Mouse (Mus musculus): Measurements from ENCODE around the gene Cgref1. TPM values are rescaled to one million over a fixed set of nuclear protein-coding genes. Genes with fewer than 3 reads are reported as not detected.
A peak's percentile ranks its signal among the peaks of the same experiment; 100 is the strongest.

The Cgref1 gene
- 0.56 and 0.86 TPM in 2 replicates for total RNA-seq (2021)
- long read RNA-seq, experiment 1, partial matches to known transcripts = 0 of 1 reads
- long read RNA-seq, experiment 1, other reads (novel, unspliced or antisense) = 0 of 1 reads
- long read RNA-seq, experiment 2, partial matches to known transcripts = 0 of 3 reads
- long read RNA-seq, experiment 2, other reads (novel, unspliced or antisense) = 2 of 3 reads

DNA sequence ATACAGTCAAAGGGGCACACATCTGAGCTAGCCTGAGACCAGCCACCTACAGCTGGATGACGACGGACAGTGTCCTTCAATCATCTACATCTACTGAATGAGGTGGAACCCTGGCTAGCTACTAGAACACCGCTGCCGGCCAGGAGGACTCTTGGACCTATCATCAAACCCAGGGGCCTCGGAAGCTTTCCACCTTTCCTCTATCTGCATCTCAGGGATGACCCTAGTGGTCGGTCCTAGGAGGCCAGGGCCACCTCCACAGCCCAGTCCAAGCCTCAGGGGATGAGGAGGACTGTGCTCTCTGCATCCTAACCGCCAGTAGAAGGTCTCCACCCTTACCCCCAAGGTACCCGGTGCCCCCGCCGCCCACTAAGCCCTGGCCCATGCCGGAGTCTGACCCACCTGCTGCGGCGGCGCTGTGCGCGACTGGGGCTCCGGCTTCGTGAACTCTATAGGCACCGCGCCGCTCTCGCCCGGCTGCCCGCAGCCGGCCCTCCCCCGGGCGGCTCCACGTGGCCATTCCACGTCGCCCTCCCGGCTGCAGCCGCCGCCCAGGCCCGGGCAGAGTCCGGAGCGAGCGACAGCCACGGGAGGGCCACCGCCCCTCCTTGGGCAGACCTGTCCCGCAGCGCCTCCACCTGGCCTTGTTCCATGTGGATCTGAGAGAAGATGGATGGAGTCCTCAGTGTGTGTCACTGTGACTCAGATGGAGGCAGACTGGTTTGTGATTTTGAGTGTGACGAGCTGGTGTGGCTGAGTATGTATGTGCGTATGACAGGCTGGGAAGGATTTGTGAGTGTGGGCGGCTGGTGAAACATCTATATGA lies at the start of gene Cgref1:
Cgref1 (minus strand) TSS at position 636 of the 826 bp plus-strand sequence.
- peak; percentile 85 for DNase-seq

- no peak for DNase-seq
These were observed 48.7 kb upstream of the Cgref1 start for GRCm38 (mm10) chr5:30994074-30994473.

- DNase-seq = no peak
These were observed 47.7 kb upstream of the Cgref1 start for GRCm38 (mm10) chr5:30992980-30993676.

DNA sequence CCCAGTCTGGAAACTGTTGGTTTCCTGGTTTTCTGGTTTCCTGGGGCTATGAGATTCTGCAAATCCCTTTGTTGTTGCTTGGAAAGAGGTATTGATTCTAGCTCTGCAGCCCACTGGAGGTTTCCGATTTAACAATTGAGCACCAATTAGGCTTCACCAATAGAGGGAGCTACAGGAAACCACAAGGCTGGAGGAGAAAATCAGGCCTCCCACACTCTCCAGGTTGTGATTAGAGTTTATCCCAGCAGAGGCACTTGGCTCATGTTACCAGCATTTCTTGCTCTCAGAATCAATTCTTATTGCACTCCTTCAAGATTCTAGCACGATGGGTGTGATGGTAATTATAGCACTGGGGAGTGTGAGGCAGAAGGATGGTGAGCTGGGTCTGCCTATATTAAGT lies 37.0 kb upstream of the Cgref1 start:
- DNase-seq = peak; percentile 43

- peak; percentile 74 for DNase-seq
These were observed 29.7 kb upstream of the Cgref1 start for GRCm38 (mm10) chr5:30974870-30975656.

DNA sequence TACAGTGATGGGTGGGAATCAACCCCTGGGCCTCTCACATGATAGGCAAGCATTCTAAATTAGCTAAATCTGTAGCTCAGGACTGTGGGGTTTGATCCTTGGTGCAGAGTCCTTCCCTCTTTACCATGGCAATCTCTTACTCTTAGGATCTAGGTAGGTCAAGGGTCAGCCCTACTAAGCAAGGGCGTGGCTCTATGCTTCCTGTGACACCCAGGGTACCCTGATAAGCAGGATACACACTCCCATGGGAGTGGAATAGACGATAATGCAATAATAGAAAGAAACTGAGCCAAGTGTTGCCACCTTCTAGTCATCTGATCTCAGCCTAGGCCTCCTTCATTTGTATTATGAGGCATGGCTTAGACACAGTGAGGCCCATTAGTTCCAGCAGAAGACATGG lies 24.0 kb upstream of the Cgref1 start:
- no peak for DNase-seq

DNA sequence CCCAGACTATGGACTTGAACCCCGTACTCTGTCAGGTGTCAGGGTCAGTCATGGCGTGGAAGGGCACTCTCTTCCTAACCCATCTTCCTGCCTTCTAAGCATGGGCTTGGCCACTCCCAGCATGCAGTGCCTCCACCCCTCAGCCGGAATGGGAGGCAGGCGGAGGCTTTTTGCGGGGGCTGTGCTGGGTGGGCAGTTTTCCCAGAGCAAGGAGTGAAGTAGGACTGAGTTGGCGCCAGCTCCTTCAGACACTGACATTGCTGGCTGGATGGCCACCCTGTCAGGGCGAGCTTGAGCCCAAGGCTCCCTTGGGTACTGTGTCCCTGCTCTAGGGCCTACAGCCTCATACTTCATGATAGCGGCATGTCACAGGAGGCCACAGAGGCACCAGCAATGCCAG lies 23.0 kb upstream of the Cgref1 start, which contains the start of gene Tcf23:
Tcf23 (plus strand) TSS at position 247 of the 400 bp plus-strand sequence.
- peak; percentile 48 for DNase-seq

DNA sequence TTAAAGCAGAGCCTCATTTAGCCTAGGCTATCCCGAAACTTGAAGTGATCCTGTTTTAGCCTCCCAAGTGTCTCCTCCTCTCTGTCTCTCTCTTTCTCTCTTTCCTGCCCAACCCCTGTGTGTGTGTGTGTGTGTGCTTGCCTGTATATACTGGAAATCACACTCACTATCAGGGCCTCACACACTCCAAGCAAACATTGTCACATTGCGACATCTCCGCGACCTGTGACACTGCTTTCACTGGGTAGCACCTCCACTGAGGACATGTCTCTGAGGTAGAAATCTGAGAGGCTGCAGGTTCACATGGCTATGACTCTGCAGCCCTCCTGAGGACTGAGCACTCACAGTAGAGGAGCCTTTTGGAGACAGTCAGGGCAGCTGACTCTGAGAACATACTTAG lies 20.8 kb upstream of the Cgref1 start:
- DNase-seq = no peak

DNA sequence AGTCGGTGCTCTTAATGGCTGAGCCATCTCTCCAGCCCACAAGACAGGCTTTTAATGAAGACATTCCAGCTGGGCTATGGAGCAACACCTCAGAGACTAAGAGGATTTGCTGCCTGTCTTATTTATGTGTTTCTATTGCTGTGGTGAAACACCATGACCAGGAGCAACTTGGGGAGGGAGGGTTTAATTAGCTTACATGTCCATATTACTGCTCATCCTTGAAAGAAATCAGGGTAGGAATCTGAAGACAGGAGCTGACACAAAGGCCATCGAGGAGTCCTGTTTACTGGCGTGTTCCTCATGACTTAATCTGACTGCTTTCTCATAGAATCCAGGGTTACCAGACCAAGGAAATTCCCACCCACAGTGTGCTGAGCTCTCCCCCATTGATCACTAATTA lies 18.5 kb upstream of the Cgref1 start:
- no peak for DNase-seq

DNA sequence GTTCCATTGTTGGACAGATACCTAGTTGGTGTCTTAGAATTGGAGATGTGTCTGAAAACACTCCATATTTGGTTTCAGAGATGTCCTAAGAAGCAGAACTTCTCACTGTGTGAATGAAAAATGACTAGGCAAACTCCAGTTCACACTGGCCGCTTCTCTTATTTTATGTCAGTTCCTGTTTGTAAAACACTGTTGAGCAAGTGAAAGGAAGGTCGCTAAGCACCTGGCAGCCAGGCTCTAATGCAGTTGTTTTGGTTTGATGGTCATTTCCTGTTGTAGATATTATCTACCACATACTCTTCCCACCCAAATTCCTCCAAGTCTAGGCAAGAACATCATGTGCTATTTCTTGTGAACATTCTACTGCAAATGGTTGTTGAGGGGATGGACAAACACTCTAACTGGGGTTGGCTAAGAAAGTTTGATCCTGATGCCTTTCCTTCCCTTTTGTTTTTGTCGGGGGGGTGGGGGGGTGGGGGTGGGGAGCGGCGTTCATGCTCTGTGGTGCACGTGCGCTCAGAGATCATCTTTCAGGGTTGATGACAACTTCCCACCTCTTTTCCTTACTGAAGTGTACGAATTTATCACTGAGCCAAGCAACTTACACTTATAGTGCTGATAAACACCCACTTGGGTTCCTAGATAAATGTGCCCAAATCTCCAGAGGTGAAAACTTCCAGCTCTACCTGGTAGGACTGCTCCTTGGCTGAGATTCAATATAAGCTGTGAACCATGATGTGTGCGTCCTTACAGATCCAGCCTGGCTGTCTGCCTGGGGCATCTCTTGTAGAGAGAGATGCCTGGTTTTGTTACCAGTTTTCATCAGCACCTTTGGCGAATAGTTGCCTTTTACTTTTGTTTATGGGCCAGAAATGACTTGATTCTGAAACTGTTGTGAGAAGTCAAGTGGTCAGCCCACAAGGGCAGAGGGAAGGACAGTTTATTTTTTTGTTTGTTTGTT lies 16.4 kb upstream of the Cgref1 start:
- no peak for DNase-seq

GRCm38 (mm10) chr5:30960814-30961213 lies 15.4 kb upstream of the Cgref1 start:
- no peak for DNase-seq

DNA sequence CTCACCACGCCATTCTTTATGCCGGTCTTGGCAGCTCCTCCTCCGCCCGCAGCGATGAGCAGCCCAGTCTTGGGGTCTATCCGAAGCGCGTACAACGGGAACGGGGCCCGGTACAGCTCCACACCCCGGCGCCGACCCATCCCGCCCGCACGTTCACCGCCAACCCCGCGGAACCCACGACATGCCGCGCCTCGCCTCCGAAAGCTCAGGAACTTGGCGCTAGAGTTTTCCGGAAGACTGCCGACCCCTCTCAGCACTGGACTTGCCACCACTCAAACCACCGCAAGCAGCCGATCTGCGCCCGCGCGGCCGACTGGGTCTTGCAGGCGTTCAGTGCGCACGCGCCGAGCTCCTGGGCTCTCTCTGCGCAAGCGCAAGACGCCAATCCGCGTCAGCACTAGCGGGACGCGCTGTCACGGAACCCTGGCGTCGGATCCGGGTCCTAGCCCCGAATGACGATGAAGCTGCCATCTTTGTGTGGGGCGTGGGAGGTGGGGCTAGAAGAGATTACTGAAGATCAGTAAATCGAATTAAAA lies 14.6 kb upstream of the Cgref1 start, which contains the start of gene Preb:
Preb (minus strand) TSS at position 396 of the 536 bp plus-strand sequence.
- DNase-seq = peak; percentile 99

GRCm38 (mm10) chr5:30959198-30959854 lies 13.9 kb upstream of the Cgref1 start:
- DNase-seq = peak; percentile 36

- peak; percentile 8 for DNase-seq
These were observed 12.5 kb upstream of the Cgref1 start for GRCm38 (mm10) chr5:30957891-30958290.

- DNase-seq = no peak
These were observed 10.4 kb upstream of the Cgref1 start for GRCm38 (mm10) chr5:30955751-30956150.

- no peak for DNase-seq
These were observed 9.2 kb upstream of the Cgref1 start for GRCm38 (mm10) chr5:30954556-30954955.

GRCm38 (mm10) chr5:30954065-30954464 lies 8.7 kb upstream of the Cgref1 start:
- no peak for DNase-seq

DNA sequence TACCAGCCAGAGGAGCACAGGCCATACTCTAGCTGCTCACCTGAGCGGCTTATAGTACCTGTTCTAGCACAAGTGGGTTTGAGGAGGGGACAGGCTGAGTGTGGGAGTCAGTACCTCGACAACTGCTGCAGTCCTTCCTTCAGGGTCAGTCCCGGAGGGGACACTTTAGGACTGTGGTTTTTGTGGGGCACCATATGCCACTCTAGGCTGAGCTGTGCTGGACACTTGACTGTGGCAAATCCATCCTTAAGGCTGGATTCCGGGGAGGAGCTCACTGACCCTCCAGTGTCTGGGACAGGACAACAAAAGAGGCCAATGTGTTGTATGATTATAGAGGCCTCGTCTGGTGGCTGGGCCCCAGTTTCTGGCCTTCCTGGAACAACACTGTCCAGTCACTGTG lies 7.2 kb upstream of the Cgref1 start:
- DNase-seq = peak; percentile 2

- no peak for DNase-seq
These were observed 6.3 kb upstream of the Cgref1 start for GRCm38 (mm10) chr5:30951706-30952105.

- DNase-seq = no peak
These were observed 5.5 kb upstream of the Cgref1 start for GRCm38 (mm10) chr5:30950922-30951321.

Measured in adrenal gland, postnatal 14 days (tissue).